Mouse (Mus musculus) testis, postnatal 14 days (tissue): ENCODE results near the gene Sez6l.

Source experiments
- DNase-seq: peaks from one replicate; pipeline ENCODE4 v3.0.0; 2021; ENCODE audit warnings: low spot score

The Sez6l gene

GRCm38 (mm10) chr5:112389352-112389751, 187.6 kb downstream of the Sez6l start:
- no peak for DNase-seq

- DNase-seq: no peak
Measured at GRCm38 (mm10) chr5:112385973-112386372, 191.0 kb downstream of the Sez6l start.

GRCm38 (mm10) chr5:112384805-112385472, 192.0 kb downstream of the Sez6l start:
- DNase-seq: no peak

- no peak for DNase-seq
Measured at GRCm38 (mm10) chr5:112382641-112383330, 194.2 kb downstream of the Sez6l start.

- peak; percentile 66 for DNase-seq
Measured at GRCm38 (mm10) chr5:112382042-112382441, 194.9 kb downstream of the Sez6l start.

- DNase-seq: no peak
Measured at GRCm38 (mm10) chr5:112381154-112381553, 195.8 kb downstream of the Sez6l start.

- DNase-seq: no peak
Measured at GRCm38 (mm10) chr5:112378716-112379115, 198.3 kb downstream of the Sez6l start.

- DNase-seq: no peak
Measured at GRCm38 (mm10) chr5:112377380-112377779, 199.6 kb downstream of the Sez6l start.

- DNase-seq: no peak
Measured at GRCm38 (mm10) chr5:112376111-112376510, 200.9 kb downstream of the Sez6l start.

GRCm38 (mm10) chr5:112371933-112372332, 205.1 kb downstream of the Sez6l start:
- no peak for DNase-seq

GRCm38 (mm10) chr5:112370236-112370813, 206.7 kb downstream of the Sez6l start:
- DNase-seq: no peak

GRCm38 (mm10) chr5:112369326-112369725, 207.7 kb downstream of the Sez6l start:
- no peak for DNase-seq
